Mouse (Mus musculus): ENCODE measurements around the gene Wapl.

The Wapl gene

GRCm38 (mm10) chr14:34697376-34697775, 23.6 kb downstream of the Wapl start:
- no peak for DNase-seq

- no peak for DNase-seq
Observed at GRCm38 (mm10) chr14:34710209-34710608, 36.5 kb downstream of the Wapl start.

- DNase-seq: no peak
Observed at GRCm38 (mm10) chr14:34712027-34712426, 38.3 kb downstream of the Wapl start.

GRCm38 (mm10) chr14:34712857-34713256, 39.1 kb downstream of the Wapl start:
- DNase-seq: no peak

GRCm38 (mm10) chr14:34718150-34718549, 44.4 kb downstream of the Wapl start:
- DNase-seq: no peak

GRCm38 (mm10) chr14:34727709-34728108, 54.0 kb downstream of the Wapl start:
- DNase-seq: no peak

- no peak for DNase-seq
Observed at GRCm38 (mm10) chr14:34735405-34735804, 61.7 kb downstream of the Wapl start.

- no peak for DNase-seq
Observed at GRCm38 (mm10) chr14:34745401-34745800, 71.7 kb downstream of the Wapl start.

- no peak for DNase-seq
Observed at GRCm38 (mm10) chr14:34755731-34756130, 82.0 kb downstream of the Wapl start.

GRCm38 (mm10) chr14:34759938-34760337, 86.2 kb downstream of the Wapl start:
- no peak for DNase-seq

- DNase-seq: no peak
Observed at GRCm38 (mm10) chr14:34761082-34761959, 87.6 kb downstream of the Wapl start.

- no peak for DNase-seq
Observed at GRCm38 (mm10) chr14:34762682-34763081, 89.0 kb downstream of the Wapl start.

- peak; percentile 17 for DNase-seq
Observed at GRCm38 (mm10) chr14:34763771-34764539, 90.2 kb downstream of the Wapl start.

GRCm38 (mm10) chr14:34764908-34765307, 91.2 kb downstream of the Wapl start:
- no peak for DNase-seq

GRCm38 (mm10) chr14:34765380-34765779, 91.7 kb downstream of the Wapl start:
- no peak for DNase-seq

- DNase-seq: no peak
Observed at GRCm38 (mm10) chr14:34766181-34766580, 92.5 kb downstream of the Wapl start.

GRCm38 (mm10) chr14:34768373-34768772, 94.6 kb downstream of the Wapl start:
- DNase-seq: peak; percentile 82

- DNase-seq: peak; percentile 83
Observed at GRCm38 (mm10) chr14:34769021-34769566, 95.4 kb downstream of the Wapl start.

GRCm38 (mm10) chr14:34769567-34770158, 95.9 kb downstream of the Wapl start:
- peak; percentile 54 for DNase-seq

- no peak for DNase-seq
Observed at GRCm38 (mm10) chr14:34770467-34770866, 96.7 kb downstream of the Wapl start.

GRCm38 (mm10) chr14:34771601-34772000, 97.9 kb downstream of the Wapl start:
- no peak for DNase-seq

- no peak for DNase-seq
Observed at GRCm38 (mm10) chr14:34772132-34772531, 98.4 kb downstream of the Wapl start.

- no peak for DNase-seq
Observed at GRCm38 (mm10) chr14:34773681-34774080, 100.0 kb downstream of the Wapl start.
